Mouse (Mus musculus) hindbrain, embryonic 14.5 days (tissue): ENCODE measurements around the gene Tbc1d9b. TPM values are rescaled to one million over a fixed set of nuclear protein-coding genes. Genes with fewer than 3 reads are reported as not detected.
A peak's percentile ranks its signal among the peaks of the same experiment; 100 is the strongest.

ENCODE experiments used
- ATAC-seq: fragments of 200-750 bp; cut with Nextera tagmentation; 2 replicates; pipeline ENCODE4 v1.8.0; 2017; ENCODE audit warnings: moderate number of reproducible peaks, mild to moderate bottlenecking, moderate TSS enrichment, moderate library complexity; ENCODE audit not compliant: low FRiP score
- DNase-seq: peaks from one replicate; pipeline ENCODE4 v3.0.0-alpha.2; 2015; ENCODE audit warnings: low spot score
- H3K27ac ChIP-seq: fragments of 300-500 bp; sonication (generic); 2 replicates; pipeline ENCODE4 v1.5.1; 2014; ENCODE audit warnings: mild to moderate bottlenecking, moderate library complexity
- H3K27me3 ChIP-seq: fragments of 300-500 bp; sonication (generic); 2 replicates; pipeline ENCODE4 v1.6.1; 2014; ENCODE audit warnings: mild to moderate bottlenecking, low read length, mixed read lengths; ENCODE audit not compliant: control insufficient read depth, insufficient read depth
- H3K36me3 ChIP-seq: fragments of 300-500 bp; sonication (generic); replicated peaks from 2 replicates; pipeline ENCODE4 v1.6.1; 2014; ENCODE audit not compliant: control insufficient read depth, insufficient read depth
- H3K4me1 ChIP-seq: fragments of 300-500 bp; sonication (generic); replicated peaks from 2 replicates; pipeline ENCODE4 v1.6.1; 2014; ENCODE audit warnings: antibody characterized with exemption, low read length, mixed read lengths; ENCODE audit not compliant: control insufficient read depth, insufficient read depth
- H3K4me2 ChIP-seq: fragments of 300-500 bp; sonication (generic); replicated peaks from 2 replicates; pipeline ENCODE4 v1.6.1; 2014; ENCODE audit warnings: mild to moderate bottlenecking, moderate library complexity
- H3K4me3 ChIP-seq: fragments of 300-500 bp; sonication (generic); replicated peaks from 2 replicates; pipeline ENCODE4 v1.5.1; 2014; ENCODE audit warnings: mild to moderate bottlenecking, low read length
- H3K9ac ChIP-seq: fragments of 300-500 bp; sonication (generic); 2 replicates; pipeline ENCODE4 v1.6.1; 2014
- H3K9me3 ChIP-seq: fragments of 300-500 bp; sonication (generic); 2 replicates; pipeline ENCODE4 v1.6.1; 2016; ENCODE audit warnings: low read length; ENCODE audit not compliant: control insufficient read depth
- WGBS: fragments of 180-500 bp; shearing (Covaris S2); extraction: QIAGEN DNeasy Blood & Tissue Kit; methylation state at CpG from one replicate; pipeline ENCODE4 v1.1.7; 2014; 5-methylcytosine and 5-hydroxymethylcytosine counted together
- polyA plus RNA-seq: library from polyadenylated mRNA; unstranded; fragments of >200 nt; fragmentation: Nextera tagmentation; extraction: Ambion mirVana; gene quantifications from 2 replicates; pipeline ENCODE4 v1.2.1, GENCODE M21; 2014

Tbc1d9b gene
- polyA plus RNA-seq, 1 experiment from 2014 or later = 35.7 TPM

DNA sequence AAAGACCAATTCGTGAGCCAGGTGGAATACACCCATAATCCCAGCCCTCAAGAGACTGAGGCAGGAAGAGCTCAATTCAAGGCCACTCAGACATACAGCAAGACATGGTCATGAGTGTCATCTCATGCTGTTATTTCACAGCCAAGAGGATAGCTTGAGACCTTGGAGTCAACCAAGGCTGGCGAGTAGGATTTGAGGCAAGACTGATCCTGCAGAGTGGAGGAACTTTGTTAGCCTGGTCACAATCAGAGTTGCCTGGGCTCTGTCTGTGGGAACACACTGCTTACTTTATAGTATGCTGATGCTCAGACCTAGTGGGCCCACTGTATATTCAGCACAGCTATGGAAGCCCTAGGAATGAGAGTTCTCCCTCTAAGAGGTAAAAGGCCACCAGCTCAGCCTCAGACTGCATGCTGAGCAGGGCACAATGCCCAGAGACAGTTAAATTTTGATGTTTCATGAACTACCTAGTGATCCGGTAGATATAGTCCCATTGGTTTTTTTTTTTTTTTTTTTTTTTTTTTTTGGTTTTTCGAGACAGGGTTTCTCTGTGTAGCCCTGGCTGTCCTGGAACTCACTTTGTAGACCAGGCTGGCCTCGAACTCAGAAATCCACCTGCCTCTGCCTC is 67.1 kb downstream of the Tbc1d9b start:
- no peak overlapping the region for H3K4me3 ChIP-seq
- 93% methylated on average over 3 of the region's 5 CpGs for WGBS

DNA sequence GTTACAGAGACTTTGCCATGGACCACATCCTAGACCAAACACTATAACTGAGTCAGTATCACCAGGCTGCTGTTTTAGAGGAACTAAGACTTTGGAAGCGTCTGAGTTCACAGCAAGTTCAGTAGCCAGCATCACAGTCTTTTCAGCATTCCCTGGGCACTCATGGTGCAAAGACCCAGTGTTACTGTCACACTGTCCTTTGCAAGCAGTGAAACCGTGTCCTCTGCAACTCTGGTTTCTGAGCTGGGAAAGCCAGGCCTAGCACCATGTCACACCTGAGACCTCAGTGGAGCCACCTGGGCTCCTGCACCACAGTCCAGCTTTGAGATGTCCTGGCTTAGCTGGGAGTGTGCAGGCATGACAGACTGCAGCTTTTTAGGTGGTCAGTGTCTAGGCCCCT is 67.7 kb downstream of the Tbc1d9b start:
- H3K27me3 ChIP-seq = no peaks in the 10 kb centered on the region
- no peak overlapping the region for H3K9ac ChIP-seq
- no peak overlapping the region for H3K4me2 ChIP-seq
- H3K4me3 ChIP-seq = no peak overlapping the region
- H3K9me3 ChIP-seq = no peaks in the 10 kb centered on the region
- no peak for ATAC-seq
- WGBS = 95% methylated on average over 2 of the region's 2 CpGs
- no peak for DNase-seq
- peaks cover 84% of the 10 kb centered on the region for H3K36me3 ChIP-seq
- H3K27ac ChIP-seq = no peak overlapping the region
- no peaks in the 10 kb centered on the region for H3K4me1 ChIP-seq

More for the DNA sequence above, 67.1 kb downstream of the Tbc1d9b start:
- H3K4me1 ChIP-seq = no peaks in the 10 kb centered on the region
- no peak overlapping the region for H3K9ac ChIP-seq
- H3K9me3 ChIP-seq = no peaks in the 10 kb centered on the region
- H3K27ac ChIP-seq = no peak overlapping the region
- no peak overlapping the region for H3K4me2 ChIP-seq
- peaks cover 84% of the 10 kb centered on the region for H3K36me3 ChIP-seq
- no peaks in the 10 kb centered on the region for H3K27me3 ChIP-seq
- ATAC-seq (no peak), DNase-seq (no peak)

- 79% methylated on average over 8 of the region's 8 CpGs for WGBS
- ATAC-seq (no peak), DNase-seq (no peak)
- H3K36me3 ChIP-seq = peaks cover 100% of the 10 kb centered on the region
- H3K27ac ChIP-seq = no peak overlapping the region
- H3K4me1 ChIP-seq = no peaks in the 10 kb centered on the region
- no peaks in the 10 kb centered on the region for H3K9me3 ChIP-seq
- H3K27me3 ChIP-seq = no peaks in the 10 kb centered on the region
- H3K4me3 ChIP-seq = no peak overlapping the region
- H3K9ac ChIP-seq = no peak overlapping the region
- H3K4me2 ChIP-seq = no peak overlapping the region
Observed at GRCm38 (mm10) chr11:50200613-50201012, 69.4 kb downstream of the Tbc1d9b start.

DNA sequence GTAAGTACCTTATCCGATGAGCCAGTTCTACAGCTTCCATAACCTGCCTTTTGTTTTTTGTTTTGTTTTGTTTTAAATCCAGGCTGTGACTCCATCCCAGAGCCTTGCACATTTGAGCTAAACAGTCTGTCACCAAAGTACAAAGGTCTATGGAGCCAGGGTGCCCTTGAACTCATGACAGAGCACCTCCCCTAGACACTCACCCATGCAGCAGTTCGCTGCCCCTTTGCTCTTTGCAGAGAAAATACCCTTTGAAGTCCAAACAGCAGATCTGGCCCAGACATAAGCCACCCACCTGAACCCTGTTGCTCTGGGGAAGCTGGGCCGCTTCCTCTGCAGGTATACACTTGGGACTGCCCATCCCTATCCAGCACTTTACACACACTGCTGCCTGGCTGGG is 70.4 kb downstream of the Tbc1d9b start:
- no peak overlapping the region for H3K4me2 ChIP-seq
- H3K27me3 ChIP-seq = no peaks in the 10 kb centered on the region
- no peak overlapping the region for H3K4me3 ChIP-seq
- peaks cover 100% of the 10 kb centered on the region for H3K36me3 ChIP-seq
- DNase-seq (no peak), ATAC-seq (no peak)
- H3K9ac ChIP-seq = no peak overlapping the region
- no peak overlapping the region for H3K27ac ChIP-seq
- WGBS = 90% methylated on average over 3 of the region's 3 CpGs
- no peaks in the 10 kb centered on the region for H3K9me3 ChIP-seq
- no peaks in the 10 kb centered on the region for H3K4me1 ChIP-seq

GRCm38 (mm10) chr11:50203302-50203827 is 72.2 kb downstream of the Tbc1d9b start:
- Histone ChIP-seq H3K4me2 (no peak overlapping the region), H3K36me3 (peaks cover 93% of the 10 kb centered on the region), H3K27ac (no peak overlapping the region), H3K4me1 (0 out of 2 replicates have a peak, but pooled peaks cover 3% of the 10 kb centered on the region), H3K9me3 (no peaks in the 10 kb centered on the region), H3K9ac (no peak overlapping the region), H3K4me3 (no peak overlapping the region), H3K27me3 (no peaks in the 10 kb centered on the region)
- no peak for ATAC-seq
- WGBS = 95% methylated on average over 9 of the region's 9 CpGs
- no peak for DNase-seq

DNA sequence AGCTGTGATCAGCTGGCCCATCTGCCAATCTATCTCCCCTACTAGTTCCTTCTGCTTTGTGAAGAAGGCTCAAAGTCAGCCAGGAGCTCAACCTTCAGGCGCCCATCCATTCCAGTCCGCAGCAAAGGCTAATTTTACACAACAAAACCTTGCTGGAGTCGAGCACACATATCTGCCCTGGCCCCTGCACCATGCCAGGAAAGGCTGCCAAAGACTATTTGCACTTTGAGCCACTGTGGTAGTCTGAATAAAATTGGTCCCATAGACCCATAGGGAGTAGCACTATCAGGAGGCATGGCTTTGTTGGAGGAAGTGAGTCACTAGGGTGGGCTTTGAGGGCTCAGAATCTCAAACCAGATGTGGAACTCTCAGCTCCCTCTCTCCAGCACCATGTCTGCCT is 74.2 kb downstream of the Tbc1d9b start:
- Histone ChIP-seq H3K27me3 (no peaks in the 10 kb centered on the region), H3K9me3 (no peaks in the 10 kb centered on the region), H3K36me3 (peaks cover 72% of the 10 kb centered on the region), H3K4me3 (no peak overlapping the region), H3K27ac (no peak overlapping the region), H3K4me1 (peaks cover 13% of the 10 kb centered on the region), H3K4me2 (no peak overlapping the region), H3K9ac (no peak overlapping the region)
- 94% methylated on average over 3 of the region's 3 CpGs for whole genome bisulfite sequencing
- DNase-seq (no peak), ATAC-seq (no peak)

GRCm38 (mm10) chr11:50206037-50206436 is 74.8 kb downstream of the Tbc1d9b start:
- Histone ChIP-seq H3K4me1 (peaks cover 16% of the 10 kb centered on the region), H3K9me3 (no peaks in the 10 kb centered on the region), H3K27me3 (no peaks in the 10 kb centered on the region), H3K36me3 (peaks cover 66% of the 10 kb centered on the region), H3K27ac (no peak overlapping the region), H3K4me3 (no peak overlapping the region), H3K4me2 (no peak overlapping the region), H3K9ac (no peak overlapping the region)
- DNase-seq (no peak), ATAC-seq (no peak)
- 96% methylated on average over 2 of the region's 2 CpGs for WGBS

- 96% methylated on average over 14 of the region's 14 CpGs for WGBS
- Histone ChIP-seq H3K36me3 (peaks cover 53% of the 10 kb centered on the region), H3K9me3 (no peaks in the 10 kb centered on the region), H3K4me2 (no peak overlapping the region), H3K27me3 (no peaks in the 10 kb centered on the region), H3K9ac (no peak overlapping the region), H3K4me3 (no peak overlapping the region), H3K4me1 (peaks cover 19% of the 10 kb centered on the region), H3K27ac (no peak overlapping the region)
- ATAC-seq = no peak
- DNase-seq = no peak
Observed at GRCm38 (mm10) chr11:50207344-50207743, 76.1 kb downstream of the Tbc1d9b start.

DNA sequence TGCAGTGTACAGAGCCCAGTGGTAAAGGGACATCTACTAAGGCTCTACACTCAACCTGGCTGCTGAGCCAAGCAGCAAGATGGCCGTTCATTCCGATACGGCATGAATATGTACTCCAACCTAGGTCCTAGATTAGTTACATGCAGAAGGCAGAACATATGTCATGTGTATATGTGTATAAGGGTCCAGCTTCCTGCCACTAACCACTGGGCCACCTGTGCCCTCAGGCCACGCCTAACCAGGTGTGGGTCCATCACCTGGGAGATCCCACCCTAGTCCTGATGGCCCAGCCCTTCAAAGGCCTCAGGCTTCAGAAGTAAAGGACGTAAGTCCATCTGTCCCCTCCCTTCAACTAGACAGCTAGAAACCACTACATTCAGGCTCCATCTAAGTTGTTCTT is 76.8 kb downstream of the Tbc1d9b start:
- 96% methylated on average over 5 of the region's 5 CpGs for WGBS
- no peaks in the 10 kb centered on the region for H3K27me3 ChIP-seq
- no peaks in the 10 kb centered on the region for H3K9me3 ChIP-seq
- H3K27ac ChIP-seq = no peak overlapping the region
- peaks cover 46% of the 10 kb centered on the region for H3K36me3 ChIP-seq
- H3K4me2 ChIP-seq = 0 out of 2 replicates have a peak overlapping the region, but pooled peaks have one; percentile 75
- ATAC-seq = no peak
- peaks cover 19% of the 10 kb centered on the region for H3K4me1 ChIP-seq
- no peak for DNase-seq
- H3K9ac ChIP-seq = no peak overlapping the region
- H3K4me3 ChIP-seq = no peak overlapping the region
